Mouse (Mus musculus): ENCODE measurements at regions not wholly inside any gene's neighbourhood (a gene's known extent, or its start where the extent isn't known, plus 50 kb on each side); places are given as distances from the start of the nearest gene placed in this dataset.

- DNase-seq (ENCODE audit: low spot score) = no peak
- ATAC-seq (ENCODE audit: extremely low read depth, insufficient number of reproducible peaks, low FRiP score, poor library complexity, severe bottlenecking) = no peak
- Histone ChIP-seq H3K4me3 (ENCODE audit: low read depth, low read length) (no peak overlapping the region), H3K9me3 (replicated peaks) (no peaks in the 10 kb centered on the region), H3K27me3 (ENCODE audit: insufficient read depth, low read length) (peaks cover 16% of the 10 kb centered on the region), H3K4me1 (ENCODE audit: insufficient read depth, low read depth, low read length) (no peaks in the 10 kb centered on the region), H3K36me3 (replicated peaks) (no peaks in the 10 kb centered on the region)
- TF ChIP-seq GATA2 (IDR thresholded peaks at IDR 0.05; ENCODE audit: borderline replicate concordance, low read depth, low read length) = no peak
- TF ChIP-seq TAL1 (conservative IDR thresholded peaks at IDR 0.05; ENCODE audit: low read depth, low read length) = no peak
- TF ChIP-seq POLR2AphosphoS5 (IDR thresholded peaks at IDR 0.05; ENCODE audit: insufficient replicate concordance, low read depth, low read length) = no peak
- TF ChIP-seq CTCF (IDR thresholded peaks at IDR 0.05; ENCODE audit: low read depth, low read length) = no peak
These were observed 105.7 kb upstream of the Gls start for GRCm38 (mm10) chr1:52338704-52339103.

- DNase-seq (ENCODE audit: low spot score) (no peak), ATAC-seq (ENCODE audit: extremely low read depth, insufficient number of reproducible peaks, low FRiP score, poor library complexity, severe bottlenecking) (no peak)
- H3K9me3 ChIP-seq (replicated peaks) = no peaks in the 10 kb centered on the region
- peaks cover 16% of the 10 kb centered on the region for H3K27me3 ChIP-seq (ENCODE audit: insufficient read depth, low read length)
- H3K4me3 ChIP-seq (ENCODE audit: low read depth, low read length) = no peak overlapping the region
- no peak for TF ChIP-seq POLR2AphosphoS5 (IDR thresholded peaks at IDR 0.05; ENCODE audit: insufficient replicate concordance, low read depth, low read length)
- TF ChIP-seq GATA2 (IDR thresholded peaks at IDR 0.05; ENCODE audit: borderline replicate concordance, low read depth, low read length) = no peak
- no peak for TF ChIP-seq TAL1 (conservative IDR thresholded peaks at IDR 0.05; ENCODE audit: low read depth, low read length)
- no peak for TF ChIP-seq CTCF (IDR thresholded peaks at IDR 0.05; ENCODE audit: low read depth, low read length)
- no peak for TF ChIP-seq GATA1 (IDR thresholded peaks at IDR 0.05; ENCODE audit: borderline replicate concordance, low read length)
- H3K4me1 ChIP-seq (ENCODE audit: insufficient read depth, low read depth, low read length) = no peaks in the 10 kb centered on the region
- no peaks in the 10 kb centered on the region for H3K36me3 ChIP-seq (replicated peaks)
These were observed 105.2 kb upstream of the Gls start for GRCm38 (mm10) chr1:52338243-52338642.

- no peak for ATAC-seq (ENCODE audit: extremely low read depth, insufficient number of reproducible peaks, low FRiP score, poor library complexity, severe bottlenecking)
- Histone ChIP-seq H3K4me1 (ENCODE audit: insufficient read depth, low read depth, low read length) (no peaks in the 10 kb centered on the region), H3K27me3 (ENCODE audit: insufficient read depth, low read length) (peaks cover 12% of the 10 kb centered on the region), H3K4me3 (ENCODE audit: low read depth, low read length) (no peak overlapping the region), H3K36me3 (replicated peaks) (no peaks in the 10 kb centered on the region), H3K9me3 (replicated peaks) (no peaks in the 10 kb centered on the region)
- DNase-seq (ENCODE audit: low spot score) = no peak
- no peak for TF ChIP-seq CTCF (IDR thresholded peaks at IDR 0.05; ENCODE audit: low read depth, low read length)
- no peak for TF ChIP-seq POLR2AphosphoS5 (IDR thresholded peaks at IDR 0.05; ENCODE audit: insufficient replicate concordance, low read depth, low read length)
- no peak for TF ChIP-seq TAL1 (conservative IDR thresholded peaks at IDR 0.05; ENCODE audit: low read depth, low read length)
- no peak for TF ChIP-seq GATA1 (IDR thresholded peaks at IDR 0.05; ENCODE audit: borderline replicate concordance, low read length)
- no peak for TF ChIP-seq GATA2 (IDR thresholded peaks at IDR 0.05; ENCODE audit: borderline replicate concordance, low read depth, low read length)
These were observed 103.7 kb upstream of the Gls start for GRCm38 (mm10) chr1:52336696-52337095.

GRCm38 (mm10) chr1:52332013-52332412 lies 99.0 kb upstream of the Gls start:
- Histone ChIP-seq H3K4me1 (ENCODE audit: insufficient read depth, low read depth, low read length) (peaks cover 3% of the 10 kb centered on the region; the same call in 1 of the 2 replicates), H3K4me3 (ENCODE audit: low read depth, low read length) (no peak overlapping the region)
- no peak for DNase-seq (ENCODE audit: low spot score)

GRCm38 (mm10) chr1:52331442-52331841 lies 98.4 kb upstream of the Gls start:
- Histone ChIP-seq H3K4me1 (ENCODE audit: insufficient read depth, low read depth, low read length) (peaks cover 3% of the 10 kb centered on the region; the same call in 1 of the 2 replicates), H3K4me3 (ENCODE audit: low read depth, low read length) (no peak overlapping the region), H3K9me3 (replicated peaks) (no peaks in the 10 kb centered on the region), H3K36me3 (replicated peaks) (no peaks in the 10 kb centered on the region), H3K27me3 (ENCODE audit: insufficient read depth, low read length) (peaks cover 13% of the 10 kb centered on the region)
- no peak for DNase-seq (ENCODE audit: low spot score)
- no peak for TF ChIP-seq POLR2AphosphoS5 (IDR thresholded peaks at IDR 0.05; ENCODE audit: insufficient replicate concordance, low read depth, low read length)
- no peak for TF ChIP-seq CTCF (IDR thresholded peaks at IDR 0.05; ENCODE audit: low read depth, low read length)
- no peak for TF ChIP-seq GATA2 (IDR thresholded peaks at IDR 0.05; ENCODE audit: borderline replicate concordance, low read depth, low read length)
- no peak for TF ChIP-seq GATA1 (IDR thresholded peaks at IDR 0.05; ENCODE audit: borderline replicate concordance, low read length)
- no peak for TF ChIP-seq TAL1 (conservative IDR thresholded peaks at IDR 0.05; ENCODE audit: low read depth, low read length)
- peak; percentile 40 for ATAC-seq (ENCODE audit: extremely low read depth, insufficient number of reproducible peaks, low FRiP score, poor library complexity, severe bottlenecking)

More at GRCm38 (mm10) chr1:52332013-52332412, 99.0 kb upstream of the Gls start:
- TF ChIP-seq GATA2 (IDR thresholded peaks at IDR 0.05; ENCODE audit: borderline replicate concordance, low read depth, low read length) = no peak
- TF ChIP-seq GATA1 (IDR thresholded peaks at IDR 0.05; ENCODE audit: borderline replicate concordance, low read length) = no peak
- TF ChIP-seq CTCF (IDR thresholded peaks at IDR 0.05; ENCODE audit: low read depth, low read length) = no peak
- TF ChIP-seq TAL1 (conservative IDR thresholded peaks at IDR 0.05; ENCODE audit: low read depth, low read length) = no peak
- TF ChIP-seq POLR2AphosphoS5 (IDR thresholded peaks at IDR 0.05; ENCODE audit: insufficient replicate concordance, low read depth, low read length) = no peak
- peaks cover 11% of the 10 kb centered on the region; the same call in 1 of the 2 replicates for H3K27me3 ChIP-seq (ENCODE audit: insufficient read depth, low read length)
- no peak for ATAC-seq (ENCODE audit: extremely low read depth, insufficient number of reproducible peaks, low FRiP score, poor library complexity, severe bottlenecking)
- H3K9me3 ChIP-seq (replicated peaks) = no peaks in the 10 kb centered on the region
- no peaks in the 10 kb centered on the region for H3K36me3 ChIP-seq (replicated peaks)

GRCm38 (mm10) chr1:52330496-52330895 lies 97.5 kb upstream of the Gls start:
- peaks cover 16% of the 10 kb centered on the region for H3K27me3 ChIP-seq (ENCODE audit: insufficient read depth, low read length)
- no peak for ATAC-seq (ENCODE audit: extremely low read depth, insufficient number of reproducible peaks, low FRiP score, poor library complexity, severe bottlenecking)
- TF ChIP-seq GATA1 (IDR thresholded peaks at IDR 0.05; ENCODE audit: borderline replicate concordance, low read length) = no peak
- no peak for TF ChIP-seq CTCF (IDR thresholded peaks at IDR 0.05; ENCODE audit: low read depth, low read length)
- TF ChIP-seq TAL1 (conservative IDR thresholded peaks at IDR 0.05; ENCODE audit: low read depth, low read length) = no peak
- TF ChIP-seq GATA2 (IDR thresholded peaks at IDR 0.05; ENCODE audit: borderline replicate concordance, low read depth, low read length) = no peak
- TF ChIP-seq POLR2AphosphoS5 (IDR thresholded peaks at IDR 0.05; ENCODE audit: insufficient replicate concordance, low read depth, low read length) = no peak

More at GRCm38 (mm10) chr1:52330496-52330895, 97.5 kb upstream of the Gls start:
- no peak for DNase-seq (ENCODE audit: low spot score)
- H3K4me3 ChIP-seq (ENCODE audit: low read depth, low read length) = no peak overlapping the region
- H3K36me3 ChIP-seq (replicated peaks) = no peaks in the 10 kb centered on the region
- H3K9me3 ChIP-seq (replicated peaks) = no peaks in the 10 kb centered on the region
- peaks cover 3% of the 10 kb centered on the region; the same call in 1 of the 2 replicates for H3K4me1 ChIP-seq (ENCODE audit: insufficient read depth, low read depth, low read length)
